Mouse (Mus musculus) naive thymus-derived CD4-positive, alpha-beta T cell, adult 5 months (primary cell): ENCODE measurements around the gene Cst12. TPM values are rescaled to one million over a fixed set of nuclear protein-coding genes. Genes with fewer than 3 reads are reported as not detected.

Experiments used
- polyA plus RNA-seq: library from polyadenylated mRNA; unstranded; fragments of 100-300 nt; shearing (Covaris generic); gene quantifications from one replicate; pipeline ENCODE4 v1.2.1, GENCODE M21; 2017

Gene Cst12
- polyA plus RNA-seq, result not detected

GRCm38 (mm10) chr2:148789142-148789541, at the start of gene Cst12:
Gene Cst12, plus strand, starts transcription at chr2:148789361.

GRCm38 (mm10) chr2:148750058-148750457, 39.1 kb upstream of the Cst12 start, which contains the start of gene Cstl1:
Gene Cstl1, plus strand, starts transcription at chr2:148750358.

GRCm38 (mm10) chr2:148771397-148771796, 17.8 kb upstream of the Cst12 start, which contains the start of gene Cst11:
Gene Cst11, minus strand, starts transcription at chr2:148771497.

DNA sequence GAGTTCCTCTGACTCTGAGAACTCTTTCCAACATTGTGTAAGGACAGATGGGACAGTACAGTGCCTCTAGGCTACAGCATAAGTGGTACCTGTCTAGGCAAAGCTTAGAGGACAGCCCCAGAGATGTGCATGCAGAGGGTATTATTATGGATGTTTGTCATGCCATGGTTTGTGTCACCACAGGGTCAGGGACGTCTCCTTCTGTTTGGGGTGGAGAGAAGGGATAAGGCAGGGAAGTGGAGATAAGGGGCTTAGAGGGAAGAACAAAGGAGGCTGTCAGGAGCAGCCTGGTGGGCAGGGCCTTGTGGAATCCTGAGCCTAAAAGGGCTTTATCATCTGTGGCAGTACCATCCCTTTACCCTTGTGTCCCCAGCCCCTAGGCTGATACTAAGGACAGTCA, 7.5 kb upstream of the Cst12 start, which contains the start of gene 8030411F24Rik:
8030411F24Rik (plus strand) TSS at position 301 of the 400 bp plus-strand sequence.

DNA sequence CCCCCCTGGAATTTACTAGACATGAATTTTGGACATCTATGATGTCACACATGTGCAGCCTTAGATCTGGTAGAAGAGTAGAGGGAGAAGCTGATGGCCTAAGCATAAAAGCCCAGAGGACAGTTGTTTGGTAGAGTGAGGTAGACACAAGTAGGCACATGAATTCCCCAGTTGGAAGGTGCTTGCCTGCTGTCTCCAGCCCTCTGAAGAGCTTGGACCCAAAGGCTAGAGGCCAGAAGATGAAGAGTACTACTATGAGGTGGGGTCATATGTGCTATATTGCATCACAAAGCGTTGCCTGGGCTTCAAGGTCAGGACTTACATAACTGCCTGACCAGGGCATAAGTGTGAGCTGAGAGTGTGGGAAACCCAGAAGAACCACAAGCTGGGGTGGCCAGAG, 9.3 kb downstream of the Cst12 start, which contains the start of gene Cst8:
Cst8 (plus strand) TSS at position 301 of the 400 bp plus-strand sequence.

GRCm38 (mm10) chr2:148819909-148820308, 30.7 kb downstream of the Cst12 start, which contains the start of gene Cst13:
Gene Cst13, plus strand, starts transcription at chr2:148820081.

DNA sequence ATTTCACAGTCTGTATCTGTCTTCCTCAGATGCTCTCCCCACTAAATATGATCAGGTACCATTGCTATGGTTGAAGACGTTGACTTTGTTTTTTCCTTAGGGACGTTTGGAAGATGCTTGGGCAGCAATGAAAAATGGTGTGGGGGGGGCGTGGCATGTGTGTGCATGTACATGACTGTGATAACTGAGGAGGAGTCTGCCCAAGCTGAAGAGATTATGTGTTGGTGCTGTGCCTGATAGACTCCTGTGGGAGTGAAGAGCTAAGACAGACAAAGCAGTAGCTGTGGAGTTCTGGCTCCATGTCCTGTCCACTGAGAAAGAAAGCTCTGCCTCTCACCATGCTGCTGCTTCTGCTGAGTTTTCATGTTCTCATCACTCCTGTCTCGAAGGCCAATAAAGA, 45.8 kb downstream of the Cst12 start, which contains the start of gene Cst9:
Cst9 (plus strand) TSS at position 236 of the 400 bp plus-strand sequence.

Other genes with a start within 250 kb of the Cst12 start
- gene Nxt1, start 116.8 kb upstream of the Cst12 start, polyA plus RNA-seq, result 45.6 TPM
- gene Gzf1, start 108.3 kb upstream of the Cst12 start, polyA plus RNA-seq, result 6.5 TPM
- gene Napb, start 56.9 kb upstream of the Cst12 start, polyA plus RNA-seq, result 0.93 TPM
- not detected for gene Cstl1, start 39.0 kb upstream of the Cst12 start, polyA plus RNA-seq
- gene Cst11, start 17.9 kb upstream of the Cst12 start, polyA plus RNA-seq, result not detected
- gene 8030411F24Rik, start 7.4 kb upstream of the Cst12 start, polyA plus RNA-seq, result not detected
- gene Cst8, start 9.4 kb downstream of the Cst12 start, polyA plus RNA-seq, result not detected
- not detected for gene Cst13, start 30.7 kb downstream of the Cst12 start, polyA plus RNA-seq
- not detected for gene Cst9, start 45.8 kb downstream of the Cst12 start, polyA plus RNA-seq
- not detected for gene 9230104L09Rik, start 75.7 kb downstream of the Cst12 start, polyA plus RNA-seq
- gene Cst3, start 86.3 kb downstream of the Cst12 start, polyA plus RNA-seq, result 66.9 TPM
- gene Gm1330, start 213.9 kb downstream of the Cst12 start, polyA plus RNA-seq, result not detected
- gene Gm10750, start 227.9 kb downstream of the Cst12 start, polyA plus RNA-seq, result not detected